ENCODE assay signal across 8 mouse cellular contexts in genomic region chr6:31665671-31666486, GRCm38 (mm10).
DNase-seq lines count a peak whose midpoint lies in the region; ATAC-seq lines count a peak whose summit lies in the region.
"Had no signal": no experiment of that assay in that cellular context is flagged by ENCODE, and none has a peak within 500 bp of the region (broad histone marks: within the 10 kb centered on the region; RNA-seq: fewer than 3 reads in every experiment).

No protein-coding gene starts in this region.

- no peaks in the 10 kb centered on the region for H3K9me3 ChIP-seq in limb, embryonic 15.5 days

- peaks cover 13% of the 10 kb centered on the region for H3K4me1 ChIP-seq in limb, embryonic 15.5 days

- 24% methylated on average over 17 of the region's 17 CpGs for WGBS in limb, embryonic 15.5 days

- intact Hi-C loops in left cerebral cortex, postnatal 4 days (cut with DNase I): loop anchor here (10.0 kb wide), 3 partner anchors 269 to 1739 kb away; no protein-coding TSS in a partner anchor

- no peak overlapping the region for H3K27ac ChIP-seq in limb, embryonic 15.5 days

- 0 out of 2 replicates have a peak overlapping the region, but pooled peaks have one; percentile 4 for H3K4me2 ChIP-seq in limb, embryonic 15.5 days

- peaks cover 33% of the 10 kb centered on the region for H3K27me3 ChIP-seq in limb, embryonic 15.5 days

- H3K9ac ChIP-seq in limb, embryonic 15.5 days: no peak overlapping the region

- peak; percentile 40; the same call in 1 of the 2 replicates for ATAC-seq in limb, embryonic 15.5 days (ENCODE audit: insufficient number of reproducible peaks, low FRiP score, low TSS enrichment, low read depth)

- peak; percentile 11 to 29 for DNase-seq in left cerebral cortex, adult 18-20 months (ENCODE audit: low spot score in 2 of 2)
- DNase-seq in left cerebral cortex, postnatal 4 days: no peak
- DNase-seq in NIH3T3 (ENCODE audit: low read depth): peak; percentile 41
- DNase-seq in embryo, embryonic 11 days: peak; percentile 66
- DNase-seq in spleen, postnatal 36 days (ENCODE audit: low spot score in 2 of 2): no peak
- no peak for DNase-seq in spleen, postnatal 4 days (ENCODE audit: low spot score in 2 of 2)
- DNase-seq: gastrocnemius, postnatal 10 days had no signal

- no peak overlapping the region for H3K4me3 ChIP-seq in limb, embryonic 15.5 days

- no peaks in the 10 kb centered on the region for H3K36me3 ChIP-seq in limb, embryonic 15.5 days

Comparison
In these comparisons a context has a peak if more than half of its experiments do, and no peak if none do; other contexts are left out.
1. DNase-seq: peak in left cerebral cortex, adult 18-20 months (2 of 2), NIH3T3 (single experiment) and embryo, embryonic 11 days (single experiment); none in left cerebral cortex, postnatal 4 days (single experiment), spleen, postnatal 36 days (0 of 2) and spleen, postnatal 4 days (0 of 2).